Mouse (Mus musculus): Measurements from ENCODE around the gene Msx3. TPM values are rescaled to one million over a fixed set of nuclear protein-coding genes. Genes with fewer than 3 reads are reported as not detected.

The Msx3 gene
- polyA plus RNA-seq, 1 experiment: not detected

DNA sequence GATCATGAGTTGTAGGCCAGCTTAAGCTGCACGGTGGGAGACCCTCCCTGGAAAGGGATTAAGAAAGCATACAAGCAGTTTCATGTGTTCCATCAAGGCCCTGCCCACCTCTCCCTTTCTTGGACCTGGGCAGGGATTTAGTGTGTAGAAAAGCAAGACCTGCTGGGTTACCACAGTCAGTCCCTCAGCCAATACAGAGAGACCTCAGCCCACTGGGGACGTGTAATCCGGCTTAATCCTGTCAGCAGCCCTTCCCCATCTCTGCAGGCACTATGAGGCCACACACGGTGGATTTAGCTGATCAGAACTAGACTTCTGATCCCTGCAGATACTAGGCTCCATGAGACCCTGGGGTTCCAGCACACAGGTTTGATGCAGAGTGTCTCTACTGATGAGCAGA lies 10.7 kb upstream of the Msx3 start:
- no peak overlapping the region for H3K27ac ChIP-seq (ENCODE audit: insufficient read depth, low read length)
- no peak overlapping the region for H3K4me3 ChIP-seq (ENCODE audit: low read depth, low read length)
- H3K9me3 ChIP-seq (replicated peaks; ENCODE audit: control insufficient read depth, insufficient read depth, low read length, poor library complexity, severe bottlenecking): no peaks in the 10 kb centered on the region
- H3K4me1 ChIP-seq (ENCODE audit: control insufficient read depth, insufficient read depth, low read length): no peaks in the 10 kb centered on the region
- TF ChIP-seq CTCF (IDR thresholded peaks at IDR 0.05; ENCODE audit: low read depth, low read length) (no peak), POLR2A (IDR thresholded peaks at IDR 0.05; ENCODE audit: insufficient read depth, low read length) (no peak), EP300 (IDR thresholded peaks at IDR 0.05; ENCODE audit: insufficient read depth, low read depth, low read length) (no peak)
- H3K36me3 ChIP-seq (ENCODE audit: control insufficient read depth, insufficient read depth, low read length, poor library complexity, severe bottlenecking): no peaks in the 10 kb centered on the region
- no peak overlapping the region for H3K9ac ChIP-seq (ENCODE audit: low read depth, poor library complexity, severe bottlenecking)
- peaks cover 10% of the 10 kb centered on the region for H3K27me3 ChIP-seq (ENCODE audit: control insufficient read depth, insufficient read depth, low read length, poor library complexity, severe bottlenecking)

DNA sequence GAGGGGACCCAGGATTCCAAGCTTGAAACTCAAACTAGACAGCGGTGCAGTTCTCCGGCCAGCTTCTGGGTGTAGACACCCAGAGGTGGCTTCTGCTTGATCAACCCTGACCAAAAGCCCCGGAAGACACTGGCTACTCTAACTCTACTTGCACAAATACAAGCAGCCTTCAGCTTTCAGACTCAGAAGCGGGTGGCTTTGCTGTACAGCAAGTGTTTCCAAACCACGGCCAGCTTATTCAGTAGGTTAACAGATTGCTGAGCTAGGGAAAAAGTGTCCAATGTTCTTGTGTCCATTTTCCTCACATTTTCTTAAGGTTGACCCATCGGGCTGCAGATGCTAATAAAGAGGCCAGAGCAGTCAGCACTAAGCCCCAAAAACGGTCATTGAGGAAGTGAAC lies 9.6 kb upstream of the Msx3 start:
- Histone ChIP-seq H3K4me1 (ENCODE audit: control insufficient read depth, insufficient read depth, low read length) (no peaks in the 10 kb centered on the region), H3K9ac (ENCODE audit: low read depth, poor library complexity, severe bottlenecking) (peak overlapping the region; percentile 24; the same call in 1 of the 2 replicates), H3K4me3 (ENCODE audit: low read depth, low read length) (peak overlapping the region; percentile 43; the same call in 1 of the 2 replicates), H3K36me3 (ENCODE audit: control insufficient read depth, insufficient read depth, low read length, poor library complexity, severe bottlenecking) (no peaks in the 10 kb centered on the region), H3K27ac (ENCODE audit: insufficient read depth, low read length) (no peak overlapping the region), H3K9me3 (replicated peaks; ENCODE audit: control insufficient read depth, insufficient read depth, low read length, poor library complexity, severe bottlenecking) (no peaks in the 10 kb centered on the region), H3K27me3 (ENCODE audit: control insufficient read depth, insufficient read depth, low read length, poor library complexity, severe bottlenecking) (peaks cover 10% of the 10 kb centered on the region)
- TF ChIP-seq CTCF (IDR thresholded peaks at IDR 0.05; ENCODE audit: low read depth, low read length) (no peak), EP300 (IDR thresholded peaks at IDR 0.05; ENCODE audit: insufficient read depth, low read depth, low read length) (no peak), POLR2A (IDR thresholded peaks at IDR 0.05; ENCODE audit: insufficient read depth, low read length) (no peak)

DNA sequence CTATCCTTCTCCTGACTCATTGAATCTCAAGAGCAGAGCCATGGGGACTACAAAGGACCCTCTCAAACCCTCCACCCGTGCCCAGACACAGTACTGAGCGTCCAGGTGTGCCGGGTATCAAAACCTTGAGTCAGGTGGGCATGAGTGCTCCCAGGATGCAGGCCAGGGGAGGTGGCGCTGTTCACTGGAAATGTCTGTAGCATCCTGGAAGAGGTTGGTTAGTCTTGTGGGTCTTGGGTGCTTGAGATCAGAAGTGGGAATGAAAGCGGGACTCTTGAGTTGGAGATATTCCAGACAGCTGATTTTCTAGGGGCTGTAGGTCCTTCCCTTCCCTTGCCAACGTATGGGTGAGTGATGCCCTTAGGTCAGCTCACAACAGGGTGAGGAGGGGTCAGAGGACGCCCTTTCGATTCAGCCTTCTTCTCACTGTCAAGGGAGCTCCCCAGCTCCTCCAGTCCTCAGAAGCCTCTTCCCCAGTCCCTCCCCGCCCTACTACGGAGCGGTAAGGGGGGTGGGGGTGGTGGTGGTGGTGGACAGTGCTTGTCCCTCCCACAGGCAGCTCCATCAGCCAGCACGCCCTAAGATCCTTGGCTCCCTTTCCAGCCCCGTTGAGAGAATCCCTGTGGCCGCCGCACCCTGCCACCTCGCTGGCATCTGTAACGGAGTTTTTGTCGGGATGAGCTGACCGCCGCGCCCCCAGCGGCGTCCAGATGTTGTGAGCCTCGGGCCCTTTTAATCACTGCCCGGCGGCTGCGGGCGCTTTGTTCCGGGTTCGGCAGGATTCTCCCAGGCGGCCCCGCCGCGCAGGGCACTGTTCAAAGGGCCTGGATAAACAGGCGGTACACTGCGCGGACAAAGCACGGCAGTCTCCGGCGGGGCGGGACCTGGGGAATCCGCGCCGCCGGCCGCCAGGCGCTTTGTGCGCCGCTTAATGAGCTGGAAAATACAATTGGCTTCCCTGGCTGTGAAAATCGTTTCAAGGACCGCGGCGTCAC lies 8.8 kb upstream of the Msx3 start:
- H3K9me3 ChIP-seq (replicated peaks; ENCODE audit: control insufficient read depth, insufficient read depth, low read length, poor library complexity, severe bottlenecking): no peaks in the 10 kb centered on the region
- H3K27me3 ChIP-seq (ENCODE audit: control insufficient read depth, insufficient read depth, low read length, poor library complexity, severe bottlenecking): peaks cover 10% of the 10 kb centered on the region
- H3K27ac ChIP-seq (ENCODE audit: insufficient read depth, low read length): no peak overlapping the region
- TF ChIP-seq CTCF (IDR thresholded peaks at IDR 0.05; ENCODE audit: low read depth, low read length) (no peak), POLR2A (IDR thresholded peaks at IDR 0.05; ENCODE audit: insufficient read depth, low read length) (no peak), EP300 (IDR thresholded peaks at IDR 0.05; ENCODE audit: insufficient read depth, low read depth, low read length) (0 out of 2 replicates have a peak, but pooled peaks have one; percentile 44)
- no peaks in the 10 kb centered on the region for H3K4me1 ChIP-seq (ENCODE audit: control insufficient read depth, insufficient read depth, low read length)
- H3K36me3 ChIP-seq (ENCODE audit: control insufficient read depth, insufficient read depth, low read length, poor library complexity, severe bottlenecking): no peaks in the 10 kb centered on the region
- peak overlapping the region; percentile 43 for H3K4me3 ChIP-seq (ENCODE audit: low read depth, low read length)
- peak overlapping the region; percentile 24; the same call in 1 of the 2 replicates for H3K9ac ChIP-seq (ENCODE audit: low read depth, poor library complexity, severe bottlenecking)

DNA sequence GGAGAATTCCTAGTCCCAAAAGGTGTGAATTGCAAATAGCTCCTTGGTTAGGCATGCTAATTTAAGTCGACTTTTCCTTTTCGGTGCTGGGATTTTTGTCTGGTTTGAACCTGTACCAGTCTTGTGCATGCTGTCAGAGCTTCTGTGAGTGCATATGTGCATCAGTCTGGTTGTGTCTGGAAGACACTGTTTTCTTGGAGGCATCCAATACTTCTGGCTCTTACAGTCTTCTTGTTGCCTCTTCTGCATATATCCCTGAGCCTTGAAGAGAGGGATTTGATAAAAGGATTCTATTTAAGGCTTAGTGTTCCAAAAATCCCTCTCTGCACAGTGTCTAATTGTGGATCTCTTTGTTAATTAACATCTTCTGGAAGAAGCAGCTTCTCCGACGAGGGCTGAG lies 5.2 kb upstream of the Msx3 start:
- TF ChIP-seq CTCF (IDR thresholded peaks at IDR 0.05; ENCODE audit: low read depth, low read length) (no peak), EP300 (IDR thresholded peaks at IDR 0.05; ENCODE audit: insufficient read depth, low read depth, low read length) (no peak), POLR2A (IDR thresholded peaks at IDR 0.05; ENCODE audit: insufficient read depth, low read length) (no peak)
- Histone ChIP-seq H3K27ac (ENCODE audit: insufficient read depth, low read length) (no peak overlapping the region), H3K9ac (ENCODE audit: low read depth, poor library complexity, severe bottlenecking) (no peak overlapping the region), H3K9me3 (replicated peaks; ENCODE audit: control insufficient read depth, insufficient read depth, low read length, poor library complexity, severe bottlenecking) (no peaks in the 10 kb centered on the region), H3K27me3 (ENCODE audit: control insufficient read depth, insufficient read depth, low read length, poor library complexity, severe bottlenecking) (peaks cover 14% of the 10 kb centered on the region), H3K4me3 (ENCODE audit: low read depth, low read length) (no peak overlapping the region), H3K4me1 (ENCODE audit: control insufficient read depth, insufficient read depth, low read length) (no peaks in the 10 kb centered on the region), H3K36me3 (ENCODE audit: control insufficient read depth, insufficient read depth, low read length, poor library complexity, severe bottlenecking) (no peaks in the 10 kb centered on the region)

DNA sequence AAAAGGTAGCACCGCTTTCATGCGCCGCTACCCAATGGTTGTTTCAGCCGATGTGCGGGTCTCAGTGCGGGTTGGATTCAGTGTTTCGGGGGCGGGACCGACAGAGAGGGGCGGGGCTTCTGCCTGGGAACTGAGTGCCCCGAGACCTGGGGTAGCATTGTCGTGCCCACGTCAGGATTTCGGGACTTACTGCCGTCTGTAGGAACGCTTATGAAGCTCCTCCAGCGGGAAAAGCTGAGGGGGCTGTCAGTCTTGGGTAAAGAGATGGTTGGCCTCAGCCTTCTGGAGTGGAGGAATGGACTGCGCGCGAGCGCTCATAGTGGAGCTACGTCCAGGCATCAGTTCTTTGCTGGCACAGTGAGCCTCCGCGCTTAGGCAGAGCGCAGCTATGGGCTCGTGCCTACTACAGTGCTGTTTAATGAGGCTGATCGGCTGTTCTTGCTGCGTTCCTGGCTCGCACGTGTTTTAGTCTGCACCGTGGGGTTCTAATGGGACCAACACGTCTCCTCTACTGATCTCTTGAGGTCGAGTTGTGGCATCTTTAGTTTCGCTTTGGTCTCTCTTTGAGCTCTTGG lies 313 bp upstream of the Msx3 start:
- Histone ChIP-seq H3K9me3 (replicated peaks; ENCODE audit: control insufficient read depth, insufficient read depth, low read length, poor library complexity, severe bottlenecking) (no peaks in the 10 kb centered on the region), H3K4me1 (ENCODE audit: control insufficient read depth, insufficient read depth, low read length) (no peaks in the 10 kb centered on the region), H3K4me3 (ENCODE audit: low read depth, low read length) (peak overlapping the region; percentile 39), H3K36me3 (ENCODE audit: control insufficient read depth, insufficient read depth, low read length, poor library complexity, severe bottlenecking) (no peaks in the 10 kb centered on the region), H3K27me3 (ENCODE audit: control insufficient read depth, insufficient read depth, low read length, poor library complexity, severe bottlenecking) (peaks cover 22% of the 10 kb centered on the region), H3K27ac (ENCODE audit: insufficient read depth, low read length) (no peak overlapping the region), H3K9ac (ENCODE audit: low read depth, poor library complexity, severe bottlenecking) (peak overlapping the region; percentile 15; the same call in 1 of the 2 replicates)
- TF ChIP-seq CTCF (IDR thresholded peaks at IDR 0.05; ENCODE audit: low read depth, low read length) (no peak), EP300 (IDR thresholded peaks at IDR 0.05; ENCODE audit: insufficient read depth, low read depth, low read length) (no peak), POLR2A (IDR thresholded peaks at IDR 0.05; ENCODE audit: insufficient read depth, low read length) (no peak)

Data from ES-Bruce4 (cell line).